Mouse (Mus musculus) layer of hippocampus, postnatal 14 days (tissue): ENCODE measurements at regions not wholly inside any gene's neighbourhood (a gene's known extent, or its start where the extent isn't known, plus 50 kb on each side); places are given as distances from the start of the nearest gene placed in this dataset.

Experiments
- DNase-seq, 2 experiments: peaks; one replicate each; pipeline ENCODE4 v3.0.0; 2021 to 2022; ENCODE audit warnings: low spot score in 2 of 2, mixed read lengths in 1 of 2

DNA sequence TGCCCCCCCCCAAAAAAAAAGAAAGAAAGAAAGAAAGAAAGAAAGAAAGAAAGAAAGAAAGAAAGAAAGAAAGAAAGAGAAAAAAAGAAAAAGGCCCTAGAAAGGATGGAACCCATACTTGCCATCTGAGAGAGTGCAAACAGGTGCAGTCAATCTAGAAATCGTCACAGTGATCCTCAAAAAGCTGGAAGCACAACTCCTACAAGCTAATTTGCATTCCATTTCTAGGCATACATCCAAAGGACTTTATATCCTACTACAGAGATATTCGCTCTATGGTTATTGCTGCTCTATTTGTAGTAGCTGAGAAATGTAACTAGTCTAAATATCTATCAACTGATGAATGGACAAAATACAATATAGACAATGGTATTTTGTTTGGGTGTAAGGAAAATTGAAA, 410.2 kb upstream of the Ctnnd2 start:
- peak in 1 of 2 experiments; percentile 28 for DNase-seq

DNA sequence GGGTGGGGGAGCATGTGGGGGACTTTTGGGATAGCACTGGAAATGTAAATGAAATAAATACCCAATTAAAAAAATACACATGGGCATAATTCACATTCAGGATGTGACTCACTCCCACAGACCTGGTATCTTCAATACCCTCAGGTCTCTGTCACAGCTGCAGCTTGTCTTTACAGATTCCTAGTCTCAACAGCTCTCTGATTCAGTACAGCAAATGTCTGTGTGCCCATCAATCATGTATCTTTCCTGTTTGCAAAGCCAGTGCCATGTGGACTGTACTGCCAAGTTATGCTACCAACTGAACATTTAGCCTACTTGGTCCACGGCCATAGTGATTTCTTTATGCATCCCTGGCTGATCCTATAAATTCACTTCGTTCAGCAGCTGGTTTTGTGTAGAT, 396.0 kb upstream of the Ctnnd2 start:
- DNase-seq: no peak

DNA sequence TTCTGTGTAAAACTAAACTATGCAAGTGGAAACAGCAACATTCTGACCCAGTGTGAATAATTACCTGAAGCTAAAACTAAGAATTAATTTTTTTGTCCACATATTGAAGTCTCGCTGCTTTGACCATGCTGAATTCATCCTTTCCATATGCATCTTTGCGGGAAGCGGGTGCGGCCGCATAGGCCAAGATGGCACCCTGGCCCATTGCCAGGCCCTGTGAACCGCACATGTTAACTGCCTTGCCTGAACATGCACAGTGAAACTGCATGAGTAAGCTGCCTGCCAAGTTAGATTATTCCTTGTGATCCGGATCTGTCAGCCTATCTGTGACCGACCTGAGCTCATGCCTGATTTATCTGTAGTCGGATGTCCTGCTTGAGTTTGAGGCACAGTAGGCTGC, 373.8 kb upstream of the Ctnnd2 start:
- DNase-seq: no peak

DNA sequence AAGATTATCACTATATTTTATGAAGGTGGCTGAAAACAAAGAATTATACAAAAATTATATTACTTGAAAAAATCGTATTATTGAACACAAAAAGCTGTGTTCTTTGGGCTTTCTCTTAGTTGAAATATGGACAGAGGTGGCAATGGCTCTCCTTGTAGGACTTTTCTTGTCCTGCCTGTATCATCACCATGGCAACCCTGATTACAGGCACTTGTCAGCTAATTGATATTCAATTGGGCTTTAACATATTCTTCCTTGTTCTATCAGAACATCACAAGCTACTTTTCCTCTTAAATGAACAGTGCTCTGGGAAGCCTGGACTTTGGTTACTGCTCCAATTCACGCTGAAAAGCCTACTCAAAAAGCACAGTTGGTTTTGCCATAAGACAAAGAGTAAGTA, 349.1 kb upstream of the Ctnnd2 start:
- DNase-seq: no peak

DNA sequence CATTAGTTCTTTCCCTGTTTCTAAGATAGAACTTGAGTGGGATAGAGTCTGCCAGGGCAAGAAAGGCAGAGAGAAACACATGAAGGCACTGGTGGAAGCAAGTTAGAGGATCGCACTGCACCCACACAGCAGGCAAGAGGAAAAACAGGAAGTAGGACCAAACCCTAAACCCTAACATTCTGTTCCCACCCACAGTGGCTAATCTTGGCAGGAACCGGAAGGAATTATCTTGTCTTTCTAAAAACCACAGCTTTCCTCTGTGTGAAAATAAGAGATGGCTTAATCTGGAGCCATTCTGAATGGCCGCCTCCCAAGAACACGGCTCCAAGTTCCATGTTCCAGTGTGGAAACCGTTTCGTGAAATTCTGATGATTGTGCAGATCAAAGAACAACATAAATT, 348.2 kb upstream of the Ctnnd2 start:
- DNase-seq: no peak

DNA sequence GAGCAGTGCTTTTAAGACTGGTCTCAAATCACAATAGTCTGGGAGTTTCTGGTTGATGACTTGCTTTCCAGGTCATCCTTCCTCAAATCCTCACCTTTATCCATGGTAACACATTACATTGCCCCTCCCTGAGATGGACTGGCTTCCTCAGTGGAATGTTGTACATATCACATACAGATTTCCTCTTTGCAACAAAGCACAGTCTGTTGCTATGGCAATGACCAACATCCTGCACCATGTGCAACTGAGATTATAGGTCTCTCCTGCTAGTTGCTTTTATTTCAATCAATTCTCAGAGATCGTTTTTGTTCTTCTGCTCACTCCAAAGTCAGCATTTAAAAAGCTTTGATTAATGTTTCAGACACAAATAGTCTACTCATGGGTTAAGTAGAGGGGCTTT, 344.3 kb upstream of the Ctnnd2 start:
- DNase-seq: no peak

DNA sequence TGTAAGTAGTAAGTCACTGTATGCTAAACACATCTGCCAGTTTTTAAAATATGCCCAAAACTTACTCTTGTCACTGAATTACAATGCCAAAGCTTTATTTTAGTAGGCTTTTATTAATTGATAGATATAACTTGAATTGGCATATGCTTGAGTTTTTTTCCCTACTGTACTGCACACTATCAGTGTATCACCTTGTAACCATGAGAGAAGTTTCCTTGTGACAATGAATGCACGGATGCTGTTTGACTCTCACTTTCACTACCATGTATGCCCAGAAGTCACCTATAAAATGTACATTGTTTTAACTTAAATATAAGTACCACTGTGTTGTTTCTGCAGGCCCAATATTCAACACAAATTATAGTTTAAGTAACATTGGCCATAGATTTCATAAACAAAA, 343.8 kb upstream of the Ctnnd2 start:
- no peak for DNase-seq
